Mouse (Mus musculus) liver, embryonic 12.5 days (tissue): ENCODE measurements around the gene Fancg. TPM values are rescaled to one million over a fixed set of nuclear protein-coding genes. Genes with fewer than 3 reads are reported as not detected.

Experiments used
- ATAC-seq: fragments of 200-750 bp; cut with Nextera tagmentation; 2 replicates; pipeline ENCODE4 v1.8.0; 2017; ENCODE audit warnings: moderate number of reproducible peaks, mild to moderate bottlenecking, moderate library complexity
- H3K27ac ChIP-seq: fragments of 300-500 bp; sonication (generic); 2 replicates; pipeline ENCODE4 v1.5.1; 2016; ENCODE audit warnings: mild to moderate bottlenecking
- H3K27me3 ChIP-seq: fragments of 300-500 bp; sonication (generic); replicated peaks from 2 replicates; pipeline ENCODE4 v1.6.1; 2016; ENCODE audit warnings: mild to moderate bottlenecking, moderate library complexity
- H3K36me3 ChIP-seq: fragments of 300-500 bp; sonication (generic); 2 replicates; pipeline ENCODE4 v1.6.1; 2016; ENCODE audit warnings: mild to moderate bottlenecking, moderate library complexity
- H3K4me1 ChIP-seq: fragments of 300-500 bp; sonication (generic); 2 replicates; pipeline ENCODE4 v1.6.1; 2016
- H3K4me2 ChIP-seq: fragments of 300-500 bp; sonication (generic); 2 replicates; pipeline ENCODE4 v1.6.1; 2016; ENCODE audit warnings: mild to moderate bottlenecking, moderate library complexity
- H3K4me3 ChIP-seq: fragments of 300-500 bp; sonication (generic); 2 replicates; pipeline ENCODE4 v1.5.1; 2016; ENCODE audit warnings: mild to moderate bottlenecking, moderate library complexity
- H3K9ac ChIP-seq: fragments of 300-500 bp; sonication (generic); 2 replicates; pipeline ENCODE4 v1.6.1; 2016; ENCODE audit warnings: mild to moderate bottlenecking, moderate library complexity
- H3K9me3 ChIP-seq: fragments of 300-500 bp; sonication (generic); replicated peaks from 2 replicates; pipeline ENCODE4 v1.6.1; 2016; ENCODE audit warnings: mild to moderate bottlenecking, moderate library complexity
- WGBS: fragments of 180-500 bp; shearing (Covaris S2); methylation state at CpG from one replicate; pipeline ENCODE4 v1.1.7; 2016; ENCODE audit not compliant: insufficient replicate concordance; 5-methylcytosine and 5-hydroxymethylcytosine counted together
- polyA plus RNA-seq: library from polyadenylated mRNA; unstranded; fragments of >200 nt; fragmentation: Nextera tagmentation; extraction: Ambion mirVana; gene quantifications from 2 replicates; pipeline ENCODE4 v1.2.1, GENCODE M21; 2016

The Fancg gene
- 12.3 and 13.6 TPM in 2 replicates for polyA plus RNA-seq

GRCm38 (mm10) chr4:43010161-43011038 lies at the start of gene Fancg:
Gene Fancg, minus strand, starts transcription at chr4:43010506.
- peak within 1 kb of the TSS; percentile 64 for H3K27ac ChIP-seq
- H3K4me3 ChIP-seq, result peak within 1 kb of the TSS; percentile 78

GRCm38 (mm10) chr4:43059697-43060096 lies 49.4 kb upstream of the Fancg start:
- Histone ChIP-seq H3K9me3 (no peaks in the 10 kb centered on the region), H3K9ac (peak overlapping the region; percentile 54), H3K27me3 (peaks cover 51% of the 10 kb centered on the region), H3K4me2 (peak overlapping the region; percentile 94), H3K4me1 (peaks cover 15% of the 10 kb centered on the region), H3K27ac (no peak overlapping the region), H3K4me3 (peak overlapping the region; percentile 62), H3K36me3 (no peaks in the 10 kb centered on the region)
- ATAC-seq, result no peak
- WGBS, result 31% methylated on average over 3 of the region's 3 CpGs

More at GRCm38 (mm10) chr4:43010161-43011038, at the start of gene Fancg:
- peak within 1 kb of the TSS; percentile 81 for H3K9ac ChIP-seq
- peak within 1 kb of the TSS; percentile 81 for H3K4me2 ChIP-seq
- ATAC-seq, result peak; percentile 85
- H3K9me3 ChIP-seq, result no peaks in the 10 kb centered on the region
- no peaks in the 10 kb centered on the region for H3K27me3 ChIP-seq
- peaks cover 19% of the 10 kb centered on the region for H3K4me1 ChIP-seq
- WGBS, result 2% methylated on average over 37 of the region's 37 CpGs
- peaks cover 19% of the 10 kb centered on the region; the same call in 1 of the 2 replicates for H3K36me3 ChIP-seq

GRCm38 (mm10) chr4:43058753-43059654 lies 48.7 kb upstream of the Fancg start, which contains the start of gene Unc13b:
Gene Unc13b, plus strand, starts transcription at chr4:43058953.
- no peaks in the 10 kb centered on the region for H3K36me3 ChIP-seq
- H3K4me2 ChIP-seq, result peak within 1 kb of the TSS; percentile 94
- H3K27me3 ChIP-seq, result peaks cover 51% of the 10 kb centered on the region
- H3K4me3 ChIP-seq, result peak within 1 kb of the TSS; percentile 62
- H3K27ac ChIP-seq, result no peak within 1 kb of the TSS
- under 1% methylated on average over 89 of the region's 90 CpGs for WGBS
- H3K9ac ChIP-seq, result peak within 1 kb of the TSS; percentile 54
- H3K9me3 ChIP-seq, result no peaks in the 10 kb centered on the region
- H3K4me1 ChIP-seq, result peaks cover 15% of the 10 kb centered on the region
- ATAC-seq, result peak; percentile 97

GRCm38 (mm10) chr4:43058392-43058752 lies 48.1 kb upstream of the Fancg start:
- Histone ChIP-seq H3K4me1 (peaks cover 15% of the 10 kb centered on the region), H3K9ac (no peak overlapping the region), H3K4me3 (peak overlapping the region; percentile 62), H3K4me2 (peak overlapping the region; percentile 94), H3K36me3 (no peaks in the 10 kb centered on the region), H3K27ac (no peak overlapping the region), H3K9me3 (no peaks in the 10 kb centered on the region), H3K27me3 (peaks cover 51% of the 10 kb centered on the region)
- WGBS, result 23% methylated on average over 8 of the region's 8 CpGs
- ATAC-seq, result no peak

GRCm38 (mm10) chr4:43057654-43058053 lies 47.3 kb upstream of the Fancg start:
- no peak for ATAC-seq
- H3K4me1 ChIP-seq, result peaks cover 15% of the 10 kb centered on the region
- H3K4me2 ChIP-seq, result no peak overlapping the region
- no peaks in the 10 kb centered on the region for H3K36me3 ChIP-seq
- H3K9me3 ChIP-seq, result no peaks in the 10 kb centered on the region
- no peak overlapping the region for H3K4me3 ChIP-seq
- no peak overlapping the region for H3K27ac ChIP-seq
- no peak overlapping the region for H3K9ac ChIP-seq
- peaks cover 51% of the 10 kb centered on the region for H3K27me3 ChIP-seq
- WGBS, result 82% methylated on average over 5 of the region's 5 CpGs

GRCm38 (mm10) chr4:43052627-43053026 lies 42.3 kb upstream of the Fancg start:
- no peak overlapping the region for H3K27ac ChIP-seq
- no peak overlapping the region for H3K4me3 ChIP-seq
- no peak overlapping the region for H3K9ac ChIP-seq
- H3K4me1 ChIP-seq, result no peaks in the 10 kb centered on the region
- no peaks in the 10 kb centered on the region for H3K36me3 ChIP-seq
- 0 out of 2 replicates have a peak, but pooled peaks cover 1% of the 10 kb centered on the region for H3K27me3 ChIP-seq
- peak; percentile 47; the same call in 1 of the 2 replicates for ATAC-seq
- WGBS, result 6% methylated on average over 4 of the region's 4 CpGs
- H3K4me2 ChIP-seq, result no peak overlapping the region
- H3K9me3 ChIP-seq, result no peaks in the 10 kb centered on the region

GRCm38 (mm10) chr4:43047231-43047630 lies 36.9 kb upstream of the Fancg start:
- WGBS, result 9% methylated on average over 5 of the region's 5 CpGs

GRCm38 (mm10) chr4:43046607-43047006 lies 36.3 kb upstream of the Fancg start:
- no peaks in the 10 kb centered on the region for H3K36me3 ChIP-seq
- 0 out of 2 replicates have a peak overlapping the region, but pooled peaks have one; percentile 28 for H3K9ac ChIP-seq
- peak overlapping the region; percentile 83 for H3K4me2 ChIP-seq
- no peak overlapping the region for H3K4me3 ChIP-seq
- H3K27ac ChIP-seq, result no peak overlapping the region
- WGBS, result 51% methylated on average over 5 of the region's 5 CpGs
- H3K9me3 ChIP-seq, result no peaks in the 10 kb centered on the region
- ATAC-seq, result no peak
- H3K27me3 ChIP-seq, result no peaks in the 10 kb centered on the region
- peaks cover 34% of the 10 kb centered on the region for H3K4me1 ChIP-seq

More at GRCm38 (mm10) chr4:43047231-43047630, 36.9 kb upstream of the Fancg start:
- no peak overlapping the region for H3K27ac ChIP-seq
- H3K27me3 ChIP-seq, result no peaks in the 10 kb centered on the region
- H3K9me3 ChIP-seq, result no peaks in the 10 kb centered on the region
- no peaks in the 10 kb centered on the region for H3K36me3 ChIP-seq
- no peak overlapping the region for H3K9ac ChIP-seq
- peaks cover 34% of the 10 kb centered on the region for H3K4me1 ChIP-seq
- ATAC-seq, result no peak
- H3K4me2 ChIP-seq, result no peak overlapping the region
- no peak overlapping the region for H3K4me3 ChIP-seq

GRCm38 (mm10) chr4:43045659-43046302 lies 35.5 kb upstream of the Fancg start, which contains the start of gene Fam214b:
Gene Fam214b, minus strand, starts transcription at chr4:43046220.
- Histone ChIP-seq H3K9ac (peak within 1 kb of the TSS; percentile 62), H3K4me1 (peaks cover 40% of the 10 kb centered on the region), H3K36me3 (no peaks in the 10 kb centered on the region), H3K4me2 (peak within 1 kb of the TSS; percentile 83), H3K27ac (0 out of 2 replicates have a peak within 1 kb of the TSS, but pooled peaks have one; percentile 47), H3K27me3 (no peaks in the 10 kb centered on the region), H3K4me3 (peak within 1 kb of the TSS; percentile 60), H3K9me3 (no peaks in the 10 kb centered on the region)
- ATAC-seq, result peak; percentile 88
- under 1% methylated on average over 33 of the region's 33 CpGs for WGBS

GRCm38 (mm10) chr4:43045285-43045658 lies 35.0 kb upstream of the Fancg start:
- 9% methylated on average over 13 of the region's 13 CpGs for WGBS
- Histone ChIP-seq H3K4me2 (peak overlapping the region; percentile 83), H3K4me3 (peak overlapping the region; percentile 60), H3K27me3 (no peaks in the 10 kb centered on the region), H3K36me3 (no peaks in the 10 kb centered on the region), H3K9me3 (no peaks in the 10 kb centered on the region), H3K9ac (peak overlapping the region; percentile 62), H3K4me1 (peaks cover 45% of the 10 kb centered on the region), H3K27ac (0 out of 2 replicates have a peak overlapping the region, but pooled peaks have one; percentile 23)
- no peak for ATAC-seq

- H3K4me1 ChIP-seq, result peaks cover 48% of the 10 kb centered on the region
- H3K4me3 ChIP-seq, result peak overlapping the region; percentile 60; the same call in 1 of the 2 replicates
- H3K9ac ChIP-seq, result peak overlapping the region; percentile 62; the same call in 1 of the 2 replicates
Observed at GRCm38 (mm10) chr4:43044673-43045072, 34.4 kb upstream of the Fancg start.

More at GRCm38 (mm10) chr4:43044673-43045072, 34.4 kb upstream of the Fancg start:
- 14% methylated on average over 4 of the region's 4 CpGs for WGBS
- Histone ChIP-seq H3K27me3 (no peaks in the 10 kb centered on the region), H3K4me2 (peak overlapping the region; percentile 83), H3K27ac (0 out of 2 replicates have a peak overlapping the region, but pooled peaks have one; percentile 23), H3K36me3 (no peaks in the 10 kb centered on the region), H3K9me3 (no peaks in the 10 kb centered on the region)
- no peak for ATAC-seq
